Mouse (Mus musculus) megakaryocyte, embryonic 14.5 days (primary cell): Measurements from ENCODE around the gene Ikzf1.

Experiments used
- FLI1 ChIP-seq: IDR thresholded peaks from 2 replicates; pipeline ENCODE4 v1.6.1; 2012; ENCODE audit warnings: low read length, inconsistent platforms, mixed read lengths
- GATA1 ChIP-seq: IDR thresholded peaks from 3 replicates; pipeline ENCODE4 v1.6.1; 2012; ENCODE audit warnings: mixed read lengths, low read length, inconsistent platforms, borderline replicate concordance

GRCm38 (mm10) chr11:11772196-11772595 is 87.4 kb downstream of the Ikzf1 start:
- no peak for TF ChIP-seq GATA1
- TF ChIP-seq FLI1 = no peak
